Mouse (Mus musculus) lung, postnatal 0 days (tissue): ENCODE measurements around the gene Khdrbs2.

Experiments
- CTCF ChIP-seq: IDR thresholded peaks from 2 replicates; pipeline ENCODE4 v1.5.1; 2016; ENCODE audit warnings: antibody characterized with exemption, mild to moderate bottlenecking
- EP300 ChIP-seq: IDR thresholded peaks from 2 replicates; pipeline ENCODE4 v1.6.1; 2016; ENCODE audit warnings: antibody characterized with exemption, mild to moderate bottlenecking, control low read depth

- no peak for TF ChIP-seq CTCF
- TF ChIP-seq EP300 = no peak
These were observed 175.0 kb downstream of the Khdrbs2 start for GRCm38 (mm10) chr1:32347538-32347937.
